Mouse (Mus musculus) gastrocnemius, adult 18-20 months (tissue): Measurements from ENCODE around the gene Dll4. TPM values are rescaled to one million over a fixed set of nuclear protein-coding genes. Genes with fewer than 3 reads are reported as not detected.

Experiments used
- DNase-seq: peaks from one replicate; pipeline ENCODE4 v3.0.0; 2021; ENCODE audit warnings: low spot score
- total RNA-seq, 2 experiments: library from RNA; stranded (reverse); gene quantifications; 2 replicates each; pipeline ENCODE4 v1.2.3; 2021

Dll4 gene
- total RNA-seq, 2 experiments from 2014 or later: 3.2 to 4.5 TPM

DNA sequence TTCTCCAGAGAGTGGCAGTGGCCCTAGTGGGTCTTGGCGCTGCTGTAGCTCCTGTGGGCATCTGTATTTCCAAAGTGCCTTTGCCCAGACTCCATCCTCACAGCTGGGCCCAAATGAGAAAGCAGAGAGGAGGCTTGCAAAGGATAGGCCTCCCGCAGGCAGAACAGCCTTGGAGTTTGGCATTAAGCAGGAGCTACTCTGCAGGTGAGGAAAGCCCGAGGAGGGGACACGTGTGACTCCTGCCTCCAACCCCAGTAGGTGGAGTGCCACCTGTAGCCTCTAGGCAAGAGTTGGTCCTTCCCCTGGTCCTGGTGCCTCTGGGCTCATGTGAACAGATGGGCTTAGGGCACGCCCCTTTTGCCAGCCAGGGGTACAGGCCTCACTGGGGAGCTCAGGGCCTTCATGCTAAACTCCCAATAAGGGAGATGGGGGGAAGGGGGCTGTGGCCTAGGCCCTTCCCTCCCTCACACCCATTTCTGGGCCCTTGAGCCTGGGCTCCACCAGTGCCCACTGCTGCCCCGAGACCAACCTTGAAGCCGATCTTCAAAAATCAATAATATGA is 9.5 kb downstream of the Dll4 start:
- DNase-seq: no peak

DNA sequence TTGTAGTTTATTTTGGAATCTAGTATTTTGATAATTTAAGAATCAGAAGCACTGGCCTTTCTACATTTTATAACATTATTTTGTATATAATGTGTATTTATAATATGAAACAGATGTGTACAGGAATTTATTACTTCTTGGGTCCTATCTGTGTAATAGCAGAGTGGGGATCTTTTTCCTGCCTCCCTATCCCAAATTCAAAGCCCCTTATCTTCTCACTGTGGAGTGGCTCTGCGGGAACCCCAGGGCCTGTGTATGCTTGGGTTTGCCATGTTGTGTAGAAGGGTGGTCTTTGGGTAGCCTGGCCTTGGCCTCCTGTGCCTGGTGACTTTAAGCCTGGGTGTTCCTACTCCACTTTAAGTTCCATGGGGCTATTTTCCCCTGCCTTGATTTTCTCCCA is 10.0 kb downstream of the Dll4 start:
- no peak for DNase-seq

DNA sequence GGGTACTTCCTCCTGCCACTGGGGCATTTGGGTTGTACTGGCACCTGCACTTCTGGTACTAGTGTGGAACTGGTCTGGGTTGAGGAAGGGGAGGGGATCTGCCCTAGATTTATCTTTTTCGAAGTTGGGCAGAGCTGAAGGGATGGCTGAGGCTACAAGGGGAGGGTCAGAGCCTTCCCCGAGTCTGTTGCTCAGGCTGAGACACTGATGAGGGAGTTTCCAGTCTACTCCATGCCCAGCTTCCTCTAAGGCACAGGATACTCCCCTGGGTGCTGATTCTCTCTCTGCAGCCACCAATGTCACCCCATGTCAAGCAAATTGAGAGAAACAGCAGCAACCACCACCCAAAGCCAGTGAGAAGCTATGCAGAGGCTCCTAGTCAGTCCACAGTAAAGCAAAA is 10.4 kb downstream of the Dll4 start:
- DNase-seq: no peak

DNA sequence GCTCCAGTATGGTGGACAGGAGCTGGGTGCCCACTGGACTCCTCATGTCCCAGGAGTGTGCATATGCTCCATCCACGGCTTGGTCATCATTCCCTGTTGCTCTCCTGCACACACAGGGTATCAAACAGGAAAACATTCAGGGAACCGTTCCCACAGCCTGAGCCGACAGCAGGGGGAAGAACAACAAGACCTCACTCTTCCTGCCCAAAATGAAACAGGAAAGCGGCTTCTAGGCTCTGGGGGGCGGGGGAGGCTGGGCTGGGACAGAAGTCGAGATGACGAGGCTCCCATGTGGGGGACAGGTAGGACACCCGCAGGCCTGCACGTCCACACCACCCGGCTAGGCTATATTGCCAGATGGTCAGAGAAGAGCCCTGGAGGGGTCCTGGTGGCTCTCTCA is 10.9 kb downstream of the Dll4 start:
- no peak for DNase-seq

DNA sequence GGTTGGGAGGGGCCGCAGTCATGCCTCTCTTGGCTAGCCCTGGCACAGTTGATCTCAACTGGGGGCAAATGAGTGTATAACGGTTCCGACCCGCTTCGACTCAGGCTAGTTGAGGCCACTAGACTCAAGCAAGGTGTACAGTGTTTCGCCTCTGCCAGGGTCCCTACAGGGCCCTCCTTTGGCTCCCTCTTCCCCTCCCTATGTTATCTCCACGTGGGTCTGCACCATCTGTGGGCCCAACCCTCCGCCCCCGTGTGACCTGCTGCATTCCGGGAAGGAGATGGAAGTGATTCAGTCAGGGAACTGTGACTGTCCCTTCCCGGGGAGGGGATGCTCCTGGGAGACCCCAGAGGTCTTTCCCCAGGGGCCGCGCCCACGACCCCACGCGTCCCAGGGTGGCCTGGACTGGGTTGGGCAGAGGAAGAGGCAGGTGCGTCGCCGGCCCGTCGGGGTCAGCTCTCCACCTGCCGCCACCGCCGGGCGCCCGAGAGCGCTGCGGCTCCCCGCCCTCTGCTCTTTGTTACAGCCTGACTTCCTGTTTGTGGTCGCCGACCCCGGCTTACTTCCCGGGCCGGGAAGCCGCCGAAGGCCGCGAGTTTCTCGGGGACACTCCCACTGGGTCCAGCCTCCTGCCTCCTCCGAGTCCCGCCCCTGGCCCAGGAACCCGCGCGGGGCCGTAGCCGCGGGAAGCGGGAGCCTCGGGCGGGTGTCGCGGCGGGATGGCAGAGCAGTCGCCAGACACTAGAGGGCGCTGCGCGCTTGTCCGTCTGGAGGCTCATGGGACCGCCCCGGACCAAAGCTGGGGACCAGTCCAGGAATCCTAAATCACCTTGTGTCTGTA is 12.1 kb downstream of the Dll4 start:
- DNase-seq: peak; percentile 93

DNA sequence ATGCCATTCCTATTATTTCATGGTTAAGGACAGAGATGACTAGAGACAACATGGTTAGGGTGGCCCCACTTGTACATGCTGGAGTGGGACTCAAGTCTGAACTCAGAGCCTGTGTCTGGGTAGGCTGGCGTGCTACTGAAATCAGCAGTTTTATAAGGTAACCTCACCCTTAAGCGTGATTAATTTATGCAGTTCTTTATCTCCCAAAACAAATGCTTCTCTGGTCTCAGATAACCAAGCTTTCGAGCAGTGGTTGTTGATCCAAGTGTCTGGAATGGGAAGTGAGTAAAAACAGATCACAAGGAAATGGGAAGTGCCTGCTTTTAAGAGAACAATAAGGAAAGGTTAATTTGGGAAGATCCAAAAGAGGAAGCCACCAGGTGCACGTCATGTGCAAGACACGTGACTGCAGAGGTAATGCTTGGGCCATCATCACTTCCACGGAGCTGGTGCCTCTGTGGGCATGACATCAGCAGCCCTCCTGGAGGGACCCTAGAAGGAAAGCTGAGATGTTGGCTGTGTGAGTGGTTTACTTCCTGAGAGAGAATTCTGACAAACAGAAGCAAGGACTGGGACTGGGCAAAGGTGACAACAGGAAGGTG is 19.1 kb downstream of the Dll4 start:
- DNase-seq: no peak

DNA sequence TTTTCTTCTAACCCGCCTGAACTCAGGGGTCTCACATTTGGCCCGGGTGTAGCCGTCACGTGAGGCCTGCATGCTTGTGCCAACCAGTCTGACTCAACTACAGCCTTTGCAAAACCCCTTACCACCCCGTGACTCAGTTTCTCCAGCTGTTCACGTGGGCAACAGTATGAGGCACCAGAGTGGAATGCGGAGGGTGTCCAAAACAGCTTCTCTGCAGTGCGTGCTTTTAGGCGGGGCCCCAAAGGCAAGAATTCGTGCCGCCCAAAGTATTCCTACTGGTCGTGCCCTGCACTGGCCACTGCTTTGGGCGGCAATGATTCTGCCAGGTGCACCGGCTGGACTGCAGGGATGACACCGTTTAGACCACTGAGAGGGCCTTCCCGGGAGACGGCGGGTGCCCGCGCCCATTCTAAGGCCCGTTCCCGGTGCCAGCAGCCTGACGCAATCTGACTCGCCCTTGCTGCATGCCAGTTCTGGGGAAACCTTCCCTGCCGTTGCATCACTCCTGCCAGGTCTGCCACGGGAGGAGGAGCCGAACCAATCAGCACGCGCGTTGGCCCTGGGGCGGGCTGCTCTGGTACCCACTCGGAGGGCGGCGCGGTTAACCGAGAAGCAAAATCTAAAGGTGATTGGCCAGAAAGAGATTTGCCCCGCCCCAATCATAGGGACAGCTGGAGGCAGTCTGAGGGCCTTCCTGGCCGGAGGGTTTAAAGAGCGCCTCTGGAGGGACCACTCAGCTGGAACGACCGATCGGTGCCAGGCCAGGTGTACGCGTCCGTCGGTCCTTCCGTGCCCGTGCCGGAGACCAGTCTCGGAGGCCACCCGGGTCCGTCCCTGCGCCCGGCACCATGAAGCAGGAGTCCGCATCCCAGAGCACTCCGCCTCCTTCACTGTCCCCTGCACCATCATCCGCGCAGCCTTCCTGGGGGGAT is 25.2 kb downstream of the Dll4 start, which contains the start of gene Chac1:
Chac1 (plus strand) TSS at position 675 of the 932 bp plus-strand sequence.
- DNase-seq: peak; percentile 93

DNA sequence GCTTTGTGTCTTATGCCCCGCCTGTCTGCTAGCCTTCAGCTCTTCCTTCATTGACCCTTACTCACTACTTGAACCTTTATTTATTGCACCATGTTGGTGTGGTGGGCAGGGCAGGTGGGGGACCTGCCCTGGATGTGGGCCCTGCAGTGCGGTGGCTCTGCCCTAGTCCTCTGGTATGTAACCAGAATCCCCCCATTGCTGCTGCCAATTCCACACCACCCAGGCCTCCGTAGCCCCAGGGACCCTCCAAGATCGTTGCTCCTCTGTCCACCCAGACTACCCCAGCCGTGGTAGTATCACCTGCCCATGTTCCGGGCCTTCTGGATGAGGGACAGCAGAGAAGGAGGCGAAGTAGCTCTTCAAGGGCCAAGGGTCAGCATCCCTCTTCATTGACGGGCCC is 28.1 kb downstream of the Dll4 start:
- no peak for DNase-seq

DNA sequence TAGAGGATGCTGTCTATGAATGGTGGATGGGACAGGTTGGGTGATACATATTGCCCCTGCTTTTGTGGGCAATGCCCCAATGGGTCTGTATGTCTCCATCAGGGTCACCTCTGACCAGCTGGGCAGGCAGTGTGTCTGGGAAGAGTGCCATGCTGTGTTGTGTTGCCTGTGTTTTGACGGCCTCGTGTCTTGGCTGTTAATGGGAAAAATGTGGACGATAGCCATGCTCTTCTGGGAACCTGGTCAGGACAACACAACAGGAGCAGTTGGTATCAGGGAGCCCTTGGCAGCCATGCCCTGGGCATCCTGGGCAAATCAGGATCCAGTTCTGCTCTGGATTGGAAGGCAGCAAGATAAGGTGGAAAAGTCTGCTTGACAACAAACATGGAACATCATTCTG is 29.5 kb downstream of the Dll4 start:
- DNase-seq: peak; percentile 94

DNA sequence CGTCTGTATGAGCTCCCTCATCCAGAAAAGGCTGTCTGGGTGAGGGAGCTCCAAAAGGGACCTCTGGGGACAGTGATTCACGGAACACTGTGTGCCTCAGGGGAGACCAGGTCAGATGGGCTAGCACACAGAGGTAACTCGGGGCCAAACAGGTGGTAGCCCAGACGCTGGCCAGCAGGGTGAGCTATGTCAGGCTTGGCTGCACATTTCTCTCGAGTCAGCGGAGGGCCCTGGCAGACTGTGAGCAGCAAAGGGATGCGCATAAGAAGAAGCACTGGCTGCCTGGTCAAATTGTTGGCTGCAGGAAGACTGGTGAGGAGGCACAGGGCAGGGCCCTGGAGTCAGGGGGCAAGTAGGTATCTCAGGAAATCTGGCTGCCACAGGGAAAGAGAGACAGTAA is 30.1 kb downstream of the Dll4 start:
- peak; percentile 94 for DNase-seq

DNA sequence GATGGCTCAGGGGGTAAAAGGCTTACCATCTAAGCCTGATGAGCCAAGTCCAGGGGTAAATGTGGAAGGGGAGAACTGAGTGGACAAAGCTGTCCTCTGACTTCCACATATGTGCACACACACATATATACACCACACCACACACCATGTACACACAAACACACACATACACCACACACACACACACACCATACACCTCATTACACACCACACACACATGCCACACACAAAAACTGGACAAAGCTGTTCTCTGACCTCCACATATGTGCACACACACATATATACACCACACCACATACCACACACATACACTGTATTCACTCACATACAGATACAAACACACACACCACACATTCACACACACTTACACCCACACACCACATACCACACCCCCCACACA is 30.7 kb downstream of the Dll4 start:
- DNase-seq: no peak

DNA sequence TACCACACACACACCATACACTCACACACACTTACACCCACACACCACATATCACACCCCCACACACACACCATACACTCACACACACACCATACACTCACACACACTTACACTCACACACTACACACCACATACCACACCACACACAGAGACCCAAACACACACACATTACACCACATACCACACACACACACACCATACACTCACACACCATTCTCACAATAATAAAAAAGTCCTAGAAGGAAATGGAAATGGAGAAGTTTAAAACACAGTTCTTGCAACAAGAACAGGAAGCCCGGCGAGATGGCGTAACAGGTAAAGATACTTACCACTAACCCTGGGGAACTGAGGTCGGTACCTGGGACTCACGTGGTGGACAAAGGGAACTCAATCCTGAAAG is 31.2 kb downstream of the Dll4 start:
- DNase-seq: no peak

DNA sequence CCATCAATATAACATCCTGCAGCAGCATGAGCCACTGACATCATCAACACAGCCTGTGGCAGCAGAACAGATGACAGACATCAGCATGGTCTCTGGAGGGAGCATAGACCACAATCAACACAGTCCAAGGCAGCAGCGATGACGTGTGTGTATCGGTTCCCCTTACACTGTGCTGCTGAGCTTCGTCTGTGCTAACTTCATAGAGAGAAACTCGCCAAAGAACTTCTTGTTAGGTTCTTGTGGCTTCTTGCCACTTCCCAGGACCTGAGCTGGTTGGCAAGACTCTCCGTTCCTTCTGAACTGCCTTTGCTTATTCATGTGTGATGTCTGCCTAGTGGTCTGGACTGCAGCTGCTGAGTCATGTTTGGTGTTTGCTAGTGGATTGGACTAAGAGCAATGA is 32.7 kb downstream of the Dll4 start:
- no peak for DNase-seq

DNA sequence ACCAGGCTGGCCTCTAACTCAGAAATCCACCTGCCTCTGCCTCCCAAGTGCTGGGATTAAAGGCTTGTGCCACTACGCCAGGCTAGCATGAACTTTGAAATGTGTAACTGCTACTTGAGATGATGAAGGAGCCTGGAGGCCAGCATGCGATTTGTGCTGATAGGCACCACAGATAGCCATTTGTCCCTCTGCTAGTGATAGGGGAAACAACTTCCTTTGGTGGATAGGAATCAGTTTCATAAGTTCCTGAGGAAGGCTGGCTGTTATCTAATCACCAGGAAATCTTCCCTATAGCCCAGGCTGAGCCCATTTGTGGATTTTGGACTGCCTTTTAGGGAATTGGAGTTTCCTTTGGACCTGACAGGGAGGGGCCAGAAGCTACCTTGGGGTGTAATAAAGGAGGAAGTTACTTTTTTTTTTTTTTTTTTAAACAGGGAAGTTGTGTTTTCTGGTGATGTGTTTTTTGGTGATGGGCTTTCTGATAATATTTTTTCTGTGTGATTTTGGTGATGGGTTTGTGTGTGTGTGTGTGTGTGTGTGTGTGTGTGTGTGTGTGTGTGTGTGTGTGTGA is 34.2 kb downstream of the Dll4 start:
- no peak for DNase-seq

DNA sequence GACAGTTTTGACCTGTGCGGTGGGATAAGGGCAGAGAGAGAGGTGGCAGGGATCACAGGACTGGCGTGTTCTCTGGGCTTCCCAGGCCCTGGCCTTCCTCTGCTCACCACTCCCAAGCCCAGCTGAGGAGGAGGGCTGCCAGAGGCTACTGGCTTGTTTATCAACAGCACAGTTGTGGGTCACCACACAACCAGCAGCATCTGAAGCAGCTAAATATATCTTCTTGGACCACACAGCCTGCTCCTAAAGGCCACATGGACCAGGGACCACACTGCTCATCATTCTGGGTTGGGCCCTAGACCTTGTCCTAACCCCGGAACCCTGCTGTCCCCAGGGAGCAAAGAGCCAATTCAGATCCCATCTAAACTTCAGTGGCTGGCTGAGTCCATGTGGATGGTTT is 39.4 kb downstream of the Dll4 start:
- DNase-seq: peak; percentile 62

DNA sequence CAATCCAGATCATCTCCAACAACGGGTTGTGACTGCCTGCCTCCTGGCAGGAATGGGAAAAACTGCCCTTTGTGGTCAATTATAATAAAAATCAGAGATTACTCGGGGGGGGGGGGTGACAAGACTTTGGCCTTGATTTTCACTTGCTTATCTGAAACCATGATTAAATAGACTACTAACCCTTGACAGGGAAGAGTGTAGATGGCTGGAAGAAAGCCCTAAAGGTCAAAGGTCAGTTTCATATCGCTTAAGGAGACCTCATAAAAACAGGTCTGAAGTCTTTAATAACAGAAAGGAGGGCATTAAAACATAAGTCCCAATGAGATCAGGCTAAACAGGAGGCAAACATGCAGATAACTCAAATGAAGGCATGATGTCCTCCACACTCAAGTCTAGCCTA is 41.8 kb downstream of the Dll4 start:
- DNase-seq: no peak

DNA sequence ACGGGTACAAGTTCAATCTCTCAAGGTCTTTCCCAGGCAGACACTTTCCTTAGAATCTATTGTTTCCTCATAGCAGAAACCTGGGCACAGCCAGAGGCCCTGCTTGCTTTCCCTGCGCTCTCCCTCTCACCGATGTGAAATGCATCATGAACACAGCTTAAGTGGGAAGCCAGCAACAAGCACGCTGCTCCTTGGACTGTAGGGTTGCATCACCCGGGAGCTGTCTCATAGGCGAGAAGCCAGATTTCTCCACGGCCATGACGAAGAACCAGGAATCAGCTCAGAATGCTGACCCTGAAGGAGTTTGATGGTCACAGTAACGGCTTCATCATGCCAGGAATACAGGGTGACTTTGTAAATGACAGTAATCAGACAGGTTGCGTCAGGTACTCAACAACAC is 44.5 kb downstream of the Dll4 start:
- DNase-seq: no peak

DNA sequence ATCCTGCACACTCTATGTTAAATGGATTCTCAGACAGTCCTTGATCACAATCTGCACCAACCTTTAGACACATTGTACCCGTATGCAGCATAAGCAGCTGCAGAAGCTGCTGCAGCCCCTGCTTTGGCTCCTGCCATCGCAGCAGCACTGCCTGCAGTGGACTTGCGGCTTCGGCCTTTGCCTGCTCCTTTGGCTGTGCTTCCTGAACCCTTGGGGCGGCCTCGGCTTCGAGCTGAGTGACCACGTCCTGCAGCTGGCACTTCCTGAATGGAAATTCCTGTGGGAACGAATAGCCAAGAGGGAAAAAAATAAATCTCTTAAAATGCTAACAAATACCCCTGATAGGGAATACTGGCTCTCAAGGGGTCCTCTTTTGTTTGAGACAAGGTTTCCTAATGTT is 51.7 kb downstream of the Dll4 start:
- DNase-seq: no peak

DNA sequence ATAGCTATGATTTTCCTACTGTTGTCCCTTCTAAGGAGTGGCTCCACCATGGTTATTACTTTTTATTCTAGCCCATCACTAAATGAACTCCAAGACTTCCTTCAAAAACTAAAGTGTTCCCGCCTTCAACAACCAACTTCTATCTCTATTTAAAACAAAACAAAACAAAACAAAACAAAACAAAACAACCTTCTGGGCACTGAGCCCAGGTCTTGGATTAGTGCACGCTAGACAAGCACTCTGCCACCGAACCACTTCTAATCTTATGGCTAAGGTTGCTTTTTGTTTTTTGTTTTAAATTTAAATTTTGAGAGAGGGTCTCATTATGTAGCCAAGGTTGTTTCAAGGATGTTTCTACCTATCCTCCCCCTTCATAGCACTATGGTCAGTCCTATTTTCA is 52.2 kb downstream of the Dll4 start:
- no peak for DNase-seq

DNA sequence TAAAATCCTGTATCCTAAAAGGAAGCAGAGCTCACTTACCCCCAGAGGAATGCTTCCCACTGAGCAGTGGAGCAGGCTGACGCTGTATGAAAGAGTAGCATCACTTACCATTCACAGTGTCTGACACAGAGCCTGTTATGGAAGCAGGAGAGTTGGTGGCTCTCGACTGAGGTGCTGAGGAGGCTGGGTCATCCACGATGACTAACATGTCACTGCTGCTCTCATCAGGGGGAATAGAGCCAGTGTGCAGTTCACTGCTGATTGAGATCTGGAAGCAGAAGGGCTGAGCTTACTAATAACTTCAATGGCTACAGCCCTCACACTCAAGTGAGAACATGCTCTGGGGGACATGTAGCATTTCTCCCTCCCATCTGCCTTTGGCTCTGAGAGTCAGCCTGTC is 53.9 kb downstream of the Dll4 start:
- DNase-seq: no peak
